Mouse (Mus musculus): ENCODE results near the gene Pald1. TPM values are rescaled to one million over a fixed set of nuclear protein-coding genes. Genes with fewer than 3 reads are reported as not detected.

Gene Pald1
- polyA plus RNA-seq, 1 experiment from 2014 or later: 21.1 TPM

GRCm38 (mm10) chr10:61381823-61382222, 1.5 kb downstream of the Pald1 start:
- H3K4me3 ChIP-seq (ENCODE audit: low read depth, low read length): peak overlapping the region; percentile 71
- 23% methylated on average over 8 of the region's 8 CpGs for WGBS
- peaks cover 31% of the 10 kb centered on the region for H3K4me1 ChIP-seq (ENCODE audit: control insufficient read depth, insufficient read depth, low read length)
- peak overlapping the region; percentile 91 for H3K4me2 ChIP-seq (ENCODE audit: low read depth, low read length)
- DNase-seq (ENCODE audit: low spot score) (no peak), ATAC-seq (ENCODE audit: low read depth) (no peak)
- peak overlapping the region; percentile 79 for H3K9ac ChIP-seq (ENCODE audit: low read depth, low read length)
- no peaks in the 10 kb centered on the region for H3K36me3 ChIP-seq (ENCODE audit: control insufficient read depth, insufficient read depth, low read length)
- no peaks in the 10 kb centered on the region for H3K9me3 ChIP-seq (ENCODE audit: control insufficient read depth, low read length)
- H3K27me3 ChIP-seq (replicated peaks; ENCODE audit: control insufficient read depth, insufficient read depth, low read length): no peaks in the 10 kb centered on the region
- no peak overlapping the region for H3K27ac ChIP-seq (replicated peaks; ENCODE audit: low read depth, low read length)

DNA sequence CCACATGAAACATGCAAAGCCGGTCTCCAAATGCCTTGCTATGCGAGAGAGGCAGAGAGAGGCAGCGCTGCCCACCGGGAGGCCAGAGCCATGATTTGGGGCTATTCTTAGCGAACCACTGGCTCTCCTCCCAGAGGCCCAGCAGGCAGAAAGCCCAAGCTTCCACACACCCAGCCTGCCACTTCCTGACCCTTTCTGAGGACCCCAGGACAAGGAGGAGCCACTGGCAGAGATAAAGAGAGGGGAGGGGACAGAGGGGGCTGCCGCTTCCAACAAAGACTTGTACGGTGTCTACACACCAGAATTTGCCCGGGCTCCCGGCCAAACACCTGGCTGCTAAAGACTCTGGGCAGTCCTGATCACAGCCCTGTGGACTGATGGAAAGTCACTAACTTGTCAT, 3.1 kb downstream of the Pald1 start:
- Histone ChIP-seq H3K4me2 (ENCODE audit: low read depth, low read length) (peak overlapping the region; percentile 91), H3K9me3 (ENCODE audit: control insufficient read depth, low read length) (no peaks in the 10 kb centered on the region), H3K27me3 (replicated peaks; ENCODE audit: control insufficient read depth, insufficient read depth, low read length) (no peaks in the 10 kb centered on the region), H3K4me3 (ENCODE audit: low read depth, low read length) (0 out of 2 replicates have a peak overlapping the region, but pooled peaks have one; percentile 2), H3K36me3 (ENCODE audit: control insufficient read depth, insufficient read depth, low read length) (no peaks in the 10 kb centered on the region), H3K4me1 (ENCODE audit: control insufficient read depth, insufficient read depth, low read length) (peaks cover 31% of the 10 kb centered on the region), H3K9ac (ENCODE audit: low read depth, low read length) (peak overlapping the region; percentile 32; the same call in 1 of the 2 replicates), H3K27ac (replicated peaks; ENCODE audit: low read depth, low read length) (peak overlapping the region; percentile 3; the same call in 1 of the 2 replicates)
- ATAC-seq (ENCODE audit: low read depth) (0 out of 2 replicates have a peak, but pooled peaks have one; percentile 14), DNase-seq (ENCODE audit: low spot score) (peak; percentile 68)
- 21% methylated on average over 9 of the region's 9 CpGs for WGBS

DNA sequence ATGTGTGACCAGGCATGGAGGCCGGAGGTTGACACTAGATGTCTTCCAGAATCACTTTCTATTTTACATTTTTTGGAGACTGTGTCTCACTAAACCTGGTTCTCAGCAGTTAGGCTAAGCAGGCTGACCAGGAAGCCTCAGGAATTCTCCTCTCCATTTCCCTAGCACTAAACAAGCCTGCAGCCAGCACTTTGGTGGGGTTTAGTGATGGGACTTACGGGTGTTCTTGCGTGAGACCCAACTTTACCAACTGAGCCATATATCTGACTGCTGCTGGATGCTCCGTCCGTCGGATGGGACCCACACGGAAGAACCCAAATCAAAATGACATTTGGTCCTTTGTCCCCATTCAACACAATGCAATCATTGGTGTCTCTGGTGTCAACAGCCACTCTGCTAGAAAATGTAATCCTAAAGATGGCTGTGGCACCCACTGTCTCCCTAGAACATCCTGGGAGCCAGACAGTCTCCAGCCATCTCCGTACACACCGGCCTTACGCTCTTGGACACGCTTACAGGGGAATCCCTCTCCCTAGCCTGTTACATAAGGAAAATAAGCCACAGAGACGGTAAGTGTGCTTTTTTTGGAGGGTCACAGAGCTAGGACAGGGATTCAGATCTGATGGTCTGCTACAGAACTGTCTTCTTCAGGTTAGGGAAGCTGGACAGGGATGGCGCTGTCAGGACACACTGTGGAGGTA, 3.8 kb downstream of the Pald1 start:
- 89% methylated on average over 13 of the region's 13 CpGs for WGBS
- Histone ChIP-seq H3K4me1 (ENCODE audit: control insufficient read depth, insufficient read depth, low read length) (peaks cover 31% of the 10 kb centered on the region), H3K4me2 (ENCODE audit: low read depth, low read length) (peak overlapping the region; percentile 91), H3K9ac (ENCODE audit: low read depth, low read length) (peak overlapping the region; percentile 32; the same call in 1 of the 2 replicates), H3K27me3 (replicated peaks; ENCODE audit: control insufficient read depth, insufficient read depth, low read length) (no peaks in the 10 kb centered on the region), H3K9me3 (ENCODE audit: control insufficient read depth, low read length) (no peaks in the 10 kb centered on the region), H3K4me3 (ENCODE audit: low read depth, low read length) (no peak overlapping the region), H3K36me3 (ENCODE audit: control insufficient read depth, insufficient read depth, low read length) (no peaks in the 10 kb centered on the region), H3K27ac (replicated peaks; ENCODE audit: low read depth, low read length) (peak overlapping the region; percentile 3; the same call in 1 of the 2 replicates)
- no peak for ATAC-seq (ENCODE audit: low read depth)
- DNase-seq (ENCODE audit: low spot score): no peak

GRCm38 (mm10) chr10:61378698-61379097, 4.6 kb downstream of the Pald1 start:
- 75% methylated on average over 5 of the region's 5 CpGs for WGBS

DNA sequence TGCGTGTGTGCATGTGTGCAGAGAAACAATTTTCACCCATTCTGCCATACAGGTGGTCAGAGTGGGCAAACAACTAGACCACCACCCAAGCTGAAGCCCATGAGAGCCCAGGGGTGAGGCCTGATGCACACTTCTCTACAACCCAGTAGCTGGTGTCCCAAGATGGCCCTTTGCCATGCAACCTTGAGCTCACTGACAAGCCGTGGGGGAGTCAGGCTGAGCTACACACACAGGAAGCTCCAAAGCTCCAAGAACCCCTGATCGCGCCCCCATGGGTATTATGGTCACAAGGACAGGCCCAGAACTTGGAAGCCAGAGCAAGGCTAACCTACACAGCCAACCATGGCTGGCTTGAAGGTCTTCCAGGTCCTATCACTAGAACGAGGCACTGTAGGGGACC, 5.3 kb downstream of the Pald1 start:
- H3K4me2 ChIP-seq (ENCODE audit: low read depth, low read length): no peak overlapping the region
- no peak overlapping the region for H3K27ac ChIP-seq (replicated peaks; ENCODE audit: low read depth, low read length)
- H3K9me3 ChIP-seq (ENCODE audit: control insufficient read depth, low read length): no peaks in the 10 kb centered on the region
- H3K4me1 ChIP-seq (ENCODE audit: control insufficient read depth, insufficient read depth, low read length): peaks cover 26% of the 10 kb centered on the region
- H3K9ac ChIP-seq (ENCODE audit: low read depth, low read length): no peak overlapping the region
- WGBS: 91% methylated on average over 5 of the region's 5 CpGs
- no peaks in the 10 kb centered on the region for H3K27me3 ChIP-seq (replicated peaks; ENCODE audit: control insufficient read depth, insufficient read depth, low read length)
- no peaks in the 10 kb centered on the region for H3K36me3 ChIP-seq (ENCODE audit: control insufficient read depth, insufficient read depth, low read length)
- DNase-seq (ENCODE audit: low spot score) (no peak), ATAC-seq (ENCODE audit: low read depth) (no peak)
- no peak overlapping the region for H3K4me3 ChIP-seq (ENCODE audit: low read depth, low read length)

More at GRCm38 (mm10) chr10:61378698-61379097, 4.6 kb downstream of the Pald1 start:
- Histone ChIP-seq H3K4me3 (ENCODE audit: low read depth, low read length) (no peak overlapping the region), H3K27me3 (replicated peaks; ENCODE audit: control insufficient read depth, insufficient read depth, low read length) (no peaks in the 10 kb centered on the region), H3K9me3 (ENCODE audit: control insufficient read depth, low read length) (no peaks in the 10 kb centered on the region), H3K4me2 (ENCODE audit: low read depth, low read length) (no peak overlapping the region), H3K36me3 (ENCODE audit: control insufficient read depth, insufficient read depth, low read length) (no peaks in the 10 kb centered on the region), H3K27ac (replicated peaks; ENCODE audit: low read depth, low read length) (no peak overlapping the region), H3K9ac (ENCODE audit: low read depth, low read length) (no peak overlapping the region), H3K4me1 (ENCODE audit: control insufficient read depth, insufficient read depth, low read length) (peaks cover 26% of the 10 kb centered on the region)
- ATAC-seq (ENCODE audit: low read depth): no peak
- DNase-seq (ENCODE audit: low spot score): no peak

- H3K9ac ChIP-seq (ENCODE audit: low read depth, low read length): no peak overlapping the region
- H3K9me3 ChIP-seq (ENCODE audit: control insufficient read depth, low read length): no peaks in the 10 kb centered on the region
- H3K36me3 ChIP-seq (ENCODE audit: control insufficient read depth, insufficient read depth, low read length): no peaks in the 10 kb centered on the region
- H3K4me3 ChIP-seq (ENCODE audit: low read depth, low read length): no peak overlapping the region
- H3K27me3 ChIP-seq (replicated peaks; ENCODE audit: control insufficient read depth, insufficient read depth, low read length): no peaks in the 10 kb centered on the region
- H3K4me2 ChIP-seq (ENCODE audit: low read depth, low read length): no peak overlapping the region
- 75% methylated on average over 6 of the region's 6 CpGs for WGBS
- ATAC-seq (ENCODE audit: low read depth): no peak
- H3K27ac ChIP-seq (replicated peaks; ENCODE audit: low read depth, low read length): no peak overlapping the region
- peaks cover 11% of the 10 kb centered on the region for H3K4me1 ChIP-seq (ENCODE audit: control insufficient read depth, insufficient read depth, low read length)
- no peak for DNase-seq (ENCODE audit: low spot score)
Observed at GRCm38 (mm10) chr10:61374771-61375481, 8.4 kb downstream of the Pald1 start.

GRCm38 (mm10) chr10:61374076-61374475, 9.3 kb downstream of the Pald1 start:
- ATAC-seq (ENCODE audit: low read depth): no peak
- WGBS: 46% methylated on average over 3 of the region's 4 CpGs
- peaks cover 10% of the 10 kb centered on the region; the same call in 1 of the 2 replicates for H3K4me1 ChIP-seq (ENCODE audit: control insufficient read depth, insufficient read depth, low read length)

DNA sequence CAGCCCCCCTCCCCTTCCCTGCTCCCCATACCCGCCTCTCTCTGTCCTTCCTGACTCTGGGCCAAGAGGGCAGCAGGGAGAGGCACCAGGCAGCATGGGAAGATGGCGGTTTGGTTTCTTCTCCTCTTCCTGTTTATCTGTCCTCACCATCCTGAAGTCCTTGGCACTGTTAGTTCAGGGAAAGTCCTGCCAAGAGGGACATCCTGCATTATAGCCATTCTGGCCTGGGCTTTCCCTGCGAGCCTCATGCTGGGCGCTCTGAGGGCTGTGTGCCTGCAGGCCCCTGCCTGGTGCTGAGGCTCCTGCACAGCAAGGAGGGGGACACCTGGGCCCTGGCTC, 10.8 kb downstream of the Pald1 start:
- H3K9me3 ChIP-seq (ENCODE audit: control insufficient read depth, low read length): no peaks in the 10 kb centered on the region
- ATAC-seq (ENCODE audit: low read depth) (no peak), DNase-seq (ENCODE audit: low spot score) (no peak)
- no peak overlapping the region for H3K27ac ChIP-seq (replicated peaks; ENCODE audit: low read depth, low read length)
- no peaks in the 10 kb centered on the region for H3K36me3 ChIP-seq (ENCODE audit: control insufficient read depth, insufficient read depth, low read length)
- no peaks in the 10 kb centered on the region for H3K27me3 ChIP-seq (replicated peaks; ENCODE audit: control insufficient read depth, insufficient read depth, low read length)
- peaks cover 10% of the 10 kb centered on the region; the same call in 1 of the 2 replicates for H3K4me1 ChIP-seq (ENCODE audit: control insufficient read depth, insufficient read depth, low read length)
- H3K9ac ChIP-seq (ENCODE audit: low read depth, low read length): no peak overlapping the region
- WGBS: 68% methylated on average over 4 of the region's 4 CpGs
- H3K4me2 ChIP-seq (ENCODE audit: low read depth, low read length): no peak overlapping the region
- no peak overlapping the region for H3K4me3 ChIP-seq (ENCODE audit: low read depth, low read length)

More at GRCm38 (mm10) chr10:61374076-61374475, 9.3 kb downstream of the Pald1 start:
- Histone ChIP-seq H3K4me2 (ENCODE audit: low read depth, low read length) (no peak overlapping the region), H3K9ac (ENCODE audit: low read depth, low read length) (no peak overlapping the region), H3K27me3 (replicated peaks; ENCODE audit: control insufficient read depth, insufficient read depth, low read length) (no peaks in the 10 kb centered on the region), H3K27ac (replicated peaks; ENCODE audit: low read depth, low read length) (no peak overlapping the region), H3K36me3 (ENCODE audit: control insufficient read depth, insufficient read depth, low read length) (no peaks in the 10 kb centered on the region), H3K9me3 (ENCODE audit: control insufficient read depth, low read length) (no peaks in the 10 kb centered on the region), H3K4me3 (ENCODE audit: low read depth, low read length) (no peak overlapping the region)
- DNase-seq (ENCODE audit: low spot score): no peak

All from embryonic facial prominence, embryonic 14.5 days (tissue).